Mouse (Mus musculus): ENCODE results near the gene Eif4a3. TPM values are rescaled to one million over a fixed set of nuclear protein-coding genes. Genes with fewer than 3 reads are reported as not detected.
"Not testable (repeated sequence)": the region's sequence is repeated elsewhere in the genome, so short reads cannot be mapped to it uniquely, and the experiment has no call there.

The Eif4a3 gene
- total and polyA plus RNA-seq, 2 experiments from 2014 or later, result 192 to 266 TPM

DNA sequence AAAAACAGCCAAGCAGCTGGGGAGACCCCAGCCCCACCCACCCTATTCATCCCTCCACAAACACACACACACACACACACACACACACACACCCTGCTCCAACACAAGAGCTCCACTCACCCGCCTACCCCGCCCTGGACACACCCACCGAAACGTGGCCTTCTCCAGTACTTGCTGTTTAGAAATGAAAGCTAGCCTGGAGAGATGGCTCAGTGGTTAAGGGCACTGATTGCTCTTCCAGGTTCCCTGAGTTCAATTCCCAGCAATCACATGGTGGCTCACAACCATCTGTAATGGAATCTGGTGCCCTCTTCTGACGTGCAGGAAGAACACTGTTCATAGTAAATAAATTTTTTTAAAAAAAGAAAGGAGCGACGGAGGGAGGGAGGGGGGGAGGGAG, 34.1 kb downstream of the Eif4a3 start:
- 75% methylated on average over 7 of the region's 7 CpGs for WGBS
- Histone ChIP-seq H3K4me1 (ENCODE audit: insufficient read depth) (peaks cover 17% of the 10 kb centered on the region), H3K36me3 (ENCODE audit: insufficient read depth) (peaks cover 3% of the 10 kb centered on the region; the same call in 1 of the 2 replicates), H3K9ac (no peak overlapping the region), H3K27ac (ENCODE audit: low read depth, low read length) (no peak overlapping the region), H3K27me3 (ENCODE audit: insufficient read depth, low read length) (no peaks in the 10 kb centered on the region), H3K9me3 (ENCODE audit: low read length) (no peaks in the 10 kb centered on the region), H3K4me3 (ENCODE audit: low read depth, low read length) (no peak overlapping the region), H3K4me2 (ENCODE audit: low read depth) (no peak overlapping the region)
- DNase-seq (no peak), ATAC-seq (no peak)
- no peak for TF ChIP-seq CTCF (IDR thresholded peaks at IDR 0.05; ENCODE audit: low read depth)

DNA sequence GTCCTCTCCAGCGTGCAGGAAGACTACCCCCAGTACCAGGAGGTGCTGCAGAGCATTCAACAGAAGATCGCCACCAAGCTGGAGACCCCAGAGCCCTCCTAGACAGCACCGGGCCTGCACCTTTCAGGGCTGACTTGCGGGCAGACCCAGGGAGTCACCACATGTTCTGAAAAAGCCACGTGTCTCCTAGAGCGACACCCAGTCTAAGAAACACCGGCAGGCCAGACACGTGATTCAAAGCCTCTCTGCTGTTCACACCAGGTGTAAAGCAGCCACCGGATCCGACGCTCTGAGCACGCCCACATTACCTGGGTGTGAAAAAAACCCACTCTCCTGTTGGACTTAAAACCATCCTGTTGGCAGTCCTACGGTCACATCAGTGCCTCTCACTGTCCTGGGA, 35.5 kb downstream of the Eif4a3 start:
- no peak for DNase-seq

DNA sequence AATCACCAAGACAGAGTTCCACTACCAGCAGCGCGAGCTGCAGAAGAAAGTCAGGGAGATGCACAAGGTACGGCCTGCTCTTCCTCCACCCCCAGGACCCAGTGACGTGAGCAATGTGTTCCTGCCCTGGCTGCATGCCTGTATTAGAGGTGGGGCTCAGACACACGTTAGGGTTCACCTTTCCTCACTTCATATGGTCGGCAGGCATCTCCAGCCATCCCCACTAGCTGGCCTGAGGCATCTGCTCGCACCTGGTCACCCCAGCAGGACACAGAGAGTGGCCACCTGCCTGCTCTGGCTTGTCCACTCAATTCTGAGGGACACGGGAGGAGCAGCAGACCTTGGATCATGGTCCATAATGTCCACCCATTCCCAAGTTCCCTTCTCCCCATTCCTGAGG, 39.9 kb downstream of the Eif4a3 start:
- H3K9ac ChIP-seq, result no peak overlapping the region
- no peaks in the 10 kb centered on the region for H3K4me1 ChIP-seq (ENCODE audit: insufficient read depth)
- no peak for TF ChIP-seq CTCF (IDR thresholded peaks at IDR 0.05; ENCODE audit: low read depth)
- no peak overlapping the region for H3K4me2 ChIP-seq (ENCODE audit: low read depth)
- no peak overlapping the region for H3K27ac ChIP-seq (ENCODE audit: low read depth, low read length)
- peaks cover 6% of the 10 kb centered on the region; the same call in 1 of the 2 replicates for H3K36me3 ChIP-seq (ENCODE audit: insufficient read depth)
- no peaks in the 10 kb centered on the region for H3K9me3 ChIP-seq (ENCODE audit: low read length)
- no peak overlapping the region for H3K4me3 ChIP-seq (ENCODE audit: low read depth, low read length)
- DNase-seq (no peak), ATAC-seq (no peak)
- WGBS, result 90% methylated on average over 8 of the region's 8 CpGs
- no peaks in the 10 kb centered on the region for H3K27me3 ChIP-seq (ENCODE audit: insufficient read depth, low read length)

More for the DNA sequence above, 35.5 kb downstream of the Eif4a3 start:
- H3K27ac ChIP-seq (ENCODE audit: low read depth, low read length), result no peak overlapping the region
- TF ChIP-seq CTCF (IDR thresholded peaks at IDR 0.05; ENCODE audit: low read depth), result no peak
- no peak overlapping the region for H3K9ac ChIP-seq
- H3K27me3 ChIP-seq (ENCODE audit: insufficient read depth, low read length), result no peaks in the 10 kb centered on the region
- no peak for ATAC-seq
- peaks cover 6% of the 10 kb centered on the region; the same call in 1 of the 2 replicates for H3K36me3 ChIP-seq (ENCODE audit: insufficient read depth)
- WGBS, result 91% methylated on average over 13 of the region's 13 CpGs
- H3K4me1 ChIP-seq (ENCODE audit: insufficient read depth), result peaks cover 17% of the 10 kb centered on the region
- H3K4me3 ChIP-seq (ENCODE audit: low read depth, low read length), result no peak overlapping the region
- H3K4me2 ChIP-seq (ENCODE audit: low read depth), result no peak overlapping the region
- H3K9me3 ChIP-seq (ENCODE audit: low read length), result no peaks in the 10 kb centered on the region

GRCm38 (mm10) chr11:119258572-119259322, 41.1 kb downstream of the Eif4a3 start:
- Histone ChIP-seq H3K9me3 (ENCODE audit: low read length) (no peaks in the 10 kb centered on the region), H3K4me1 (ENCODE audit: insufficient read depth) (no peaks in the 10 kb centered on the region), H3K27ac (ENCODE audit: low read depth, low read length) (no peak overlapping the region), H3K27me3 (ENCODE audit: insufficient read depth, low read length) (no peaks in the 10 kb centered on the region), H3K4me2 (ENCODE audit: low read depth) (peak overlapping the region; percentile 39), H3K9ac (no peak overlapping the region), H3K36me3 (ENCODE audit: insufficient read depth) (peaks cover 6% of the 10 kb centered on the region; the same call in 1 of the 2 replicates), H3K4me3 (ENCODE audit: low read depth, low read length) (peak overlapping the region; percentile 19)
- DNase-seq (peak; percentile 72), ATAC-seq (peak; percentile 80)
- TF ChIP-seq CTCF (IDR thresholded peaks at IDR 0.05; ENCODE audit: low read depth), result no peak
- 74% methylated on average over 23 of the region's 23 CpGs for WGBS

DNA sequence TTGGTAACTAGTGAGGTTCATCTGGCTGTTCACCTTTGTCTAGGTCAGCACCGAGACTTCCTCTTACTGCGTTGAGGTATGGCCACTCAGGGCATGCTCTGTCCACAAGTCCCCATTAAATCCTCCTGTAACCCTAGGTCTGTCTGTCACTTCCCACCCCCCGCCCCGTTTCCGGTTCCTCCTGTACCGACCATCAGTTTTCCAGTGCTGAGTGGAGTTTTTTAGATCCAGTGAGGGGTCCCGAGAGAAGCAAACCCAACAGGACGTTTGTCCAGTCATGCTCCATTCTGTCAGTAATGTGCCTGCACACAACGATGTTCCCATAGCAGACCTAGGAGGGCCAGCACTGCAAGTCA, 41.7 kb downstream of the Eif4a3 start:
- H3K4me2 ChIP-seq (ENCODE audit: low read depth), result peak overlapping the region; percentile 39
- H3K27me3 ChIP-seq (ENCODE audit: insufficient read depth, low read length), result no peaks in the 10 kb centered on the region
- no peak overlapping the region for H3K27ac ChIP-seq (ENCODE audit: low read depth, low read length)
- no peaks in the 10 kb centered on the region for H3K4me1 ChIP-seq (ENCODE audit: insufficient read depth)
- no peak overlapping the region for H3K9ac ChIP-seq
- H3K36me3 ChIP-seq (ENCODE audit: insufficient read depth), result peaks cover 4% of the 10 kb centered on the region; the same call in 1 of the 2 replicates
- 74% methylated on average over 9 of the region's 9 CpGs for WGBS
- ATAC-seq, result no peak
- no peak for TF ChIP-seq CTCF (IDR thresholded peaks at IDR 0.05; ENCODE audit: low read depth)
- DNase-seq, result no peak
- H3K4me3 ChIP-seq (ENCODE audit: low read depth, low read length), result peak overlapping the region; percentile 19
- H3K9me3 ChIP-seq (ENCODE audit: low read length), result no peaks in the 10 kb centered on the region

DNA sequence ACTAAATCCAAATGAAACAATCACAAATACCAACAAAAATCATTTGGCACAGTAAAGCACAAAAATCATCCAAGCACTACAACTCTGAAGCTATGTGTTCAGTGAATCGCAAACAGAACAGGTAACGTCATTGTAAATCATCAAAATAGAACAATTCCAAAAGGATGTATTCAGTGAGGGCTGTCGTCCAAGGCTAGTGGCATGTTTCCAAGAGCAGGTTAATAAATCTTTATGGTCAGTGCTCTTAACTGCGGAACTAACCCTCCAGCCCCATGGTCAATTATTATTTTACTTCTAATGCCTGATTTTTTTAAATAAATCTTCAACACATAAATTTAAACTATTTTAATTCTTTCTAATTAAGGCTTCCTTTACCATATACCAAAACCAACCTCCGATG, 43.3 kb downstream of the Eif4a3 start:
- H3K9me3 ChIP-seq (ENCODE audit: low read length); DNase-seq; H3K4me3 ChIP-seq (ENCODE audit: low read depth, low read length); ATAC-seq; H3K36me3 ChIP-seq (ENCODE audit: insufficient read depth); H3K27me3 ChIP-seq (ENCODE audit: insufficient read depth, low read length); H3K9ac ChIP-seq; H3K27ac ChIP-seq (ENCODE audit: low read depth, low read length); H3K4me1 ChIP-seq (ENCODE audit: insufficient read depth); H3K4me2 ChIP-seq (ENCODE audit: low read depth): not testable (repeated sequence)
- 77% methylated on average over 5 of the region's 5 CpGs for WGBS

DNA sequence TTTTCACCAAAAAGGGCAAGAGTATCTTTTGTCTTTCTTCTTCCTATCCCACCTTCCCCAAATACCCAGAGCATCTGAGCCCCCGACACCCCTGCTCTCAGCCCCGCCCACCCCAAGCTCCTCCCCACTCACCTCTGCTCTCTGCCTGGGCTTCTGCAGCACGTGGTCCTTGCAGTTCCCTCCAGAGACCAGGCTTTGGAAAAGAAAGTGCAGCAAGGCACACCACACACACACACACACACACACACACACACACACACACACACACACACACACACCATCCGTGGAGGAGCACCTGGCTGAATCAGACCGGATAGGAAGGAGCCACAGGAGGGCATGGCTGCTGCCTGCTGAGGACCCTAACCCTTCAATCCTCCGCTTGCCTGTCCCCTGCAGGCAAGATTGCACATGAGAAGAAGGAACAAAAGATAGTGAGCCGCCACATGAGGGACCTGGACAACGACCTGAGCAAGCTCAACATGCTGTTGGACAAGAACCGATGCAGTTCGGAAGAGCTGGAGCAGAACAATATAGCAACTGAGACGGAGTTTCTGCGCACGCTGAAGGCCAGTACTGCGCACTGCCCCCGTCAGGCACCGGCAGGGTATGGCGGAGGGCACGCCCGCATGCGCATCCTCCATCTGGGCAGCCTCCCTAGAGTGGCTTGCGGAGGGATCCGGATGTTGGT, 46.9 kb downstream of the Eif4a3 start:
- WGBS, result 12% methylated on average over 22 of the region's 22 CpGs
- peak overlapping the region; percentile 44 for H3K4me2 ChIP-seq (ENCODE audit: low read depth)
- H3K4me1 ChIP-seq (ENCODE audit: insufficient read depth), result 0 out of 2 replicates have a peak, but pooled peaks cover 7% of the 10 kb centered on the region
- DNase-seq (peak; percentile 69), ATAC-seq (peak; percentile 94)
- TF ChIP-seq CTCF (IDR thresholded peaks at IDR 0.05; ENCODE audit: low read depth), result peak; percentile 76
- H3K9me3 ChIP-seq (ENCODE audit: low read length), result no peaks in the 10 kb centered on the region
- H3K27me3 ChIP-seq (ENCODE audit: insufficient read depth, low read length), result no peaks in the 10 kb centered on the region
- H3K36me3 ChIP-seq (ENCODE audit: insufficient read depth), result no peaks in the 10 kb centered on the region; the same call in 1 of the 2 replicates
- H3K4me3 ChIP-seq (ENCODE audit: low read depth, low read length), result no peak overlapping the region
- H3K9ac ChIP-seq, result peak overlapping the region; percentile 34; the same call in 1 of the 2 replicates
- H3K27ac ChIP-seq (ENCODE audit: low read depth, low read length), result no peak overlapping the region
